23 mouse cellular contexts compared by ENCODE assay signal in the genomic region with DNA sequence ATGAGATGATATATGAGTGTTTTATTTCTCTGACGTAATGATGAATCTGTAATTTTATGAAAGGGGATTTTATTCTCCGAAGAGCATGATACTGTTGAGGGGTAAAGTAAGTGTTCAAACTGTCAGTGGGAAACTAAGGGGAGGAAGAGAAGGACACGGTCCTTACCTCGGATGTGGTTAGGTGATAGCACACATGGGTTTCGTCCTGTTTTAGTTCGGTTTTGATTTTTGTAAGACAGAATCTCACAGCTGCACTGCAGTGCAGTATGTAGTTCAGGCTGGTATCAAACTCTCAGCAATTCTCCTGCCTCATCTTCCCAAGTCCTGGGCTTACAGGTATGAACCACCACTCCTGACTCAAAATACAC. TPM values are rescaled to one million over a fixed set of nuclear protein-coding genes. Genes with fewer than 3 reads are reported as not detected.
DNase-seq lines count a peak whose midpoint lies in the region; ATAC-seq lines count a peak whose summit lies in the region.
"Had no signal": no experiment of that assay in that cellular context is flagged by ENCODE, and none has a peak within 500 bp of the region (broad histone marks: within the 10 kb centered on the region; RNA-seq: fewer than 3 reads in every experiment).

No protein-coding gene starts in this region.

- peak; percentile 50 for DNase-seq in 416B (ENCODE audit: low read depth)
- DNase-seq in CD4-positive helper T cell, adult 2 months (ENCODE audit: low read depth, low spot score) = peak; percentile 54
- DNase-seq in naive thymus-derived CD4-positive, alpha-beta T cell, adult 2 months (ENCODE audit: low read depth) = peak; percentile 58
- no peak for DNase-seq in left cerebral cortex, postnatal 36 days (ENCODE audit: low spot score in 2 of 2)
- DNase-seq in frontal cortex, postnatal 10 days (ENCODE audit: low spot score in 2 of 2) = no peak
- DNase-seq: adrenal gland, adult 8-10 months; cerebellum, adult 11-12 months; cerebellum, postnatal 10 days; forebrain, postnatal 0 days; lung, postnatal 4 days; thymus, adult 18-20 months had no signal

- no peaks in the 10 kb centered on the region for H3K36me3 ChIP-seq in forebrain, embryonic 15.5 days
- H3K36me3 ChIP-seq: forebrain, embryonic 10.5 days; G1E; heart, embryonic 10.5 days; hindbrain, embryonic 10.5 days; kidney, embryonic 15.5 days; midbrain, embryonic 12.5 days had no signal

- ATAC-seq in common myeloid progenitor, adult 5-6 weeks (replicated peaks; ENCODE audit: low read depth, poor library complexity, severe bottlenecking) = peak; percentile 69
- ATAC-seq in forebrain, embryonic 15.5 days (replicated peaks) = no peak
- ATAC-seq: forebrain, postnatal 0 days; hindbrain, embryonic 16.5 days; intestine, postnatal 0 days; Patski had no signal

- no peak overlapping the region for H3K4me2 ChIP-seq in forebrain, embryonic 15.5 days (replicated peaks)
- H3K4me2 ChIP-seq: kidney, embryonic 15.5 days; midbrain, embryonic 12.5 days had no signal

- H3K9me3 ChIP-seq in forebrain, embryonic 15.5 days = no peaks in the 10 kb centered on the region
- H3K9me3 ChIP-seq: forebrain, embryonic 10.5 days; G1E; heart, embryonic 10.5 days; hindbrain, embryonic 10.5 days; kidney, embryonic 15.5 days; midbrain, embryonic 12.5 days had no signal

- H3K4me3 ChIP-seq in forebrain, embryonic 15.5 days = no peak overlapping the region
- H3K4me3 ChIP-seq: forebrain, embryonic 10.5 days; heart, embryonic 10.5 days; hindbrain, embryonic 10.5 days; kidney, embryonic 15.5 days; left cerebral cortex, adult 2 months; midbrain, embryonic 12.5 days had no signal

- intact Hi-C loops in left cerebral cortex, postnatal 36 days (cut with DNase I) = no loop called here

- H3K27me3 ChIP-seq in forebrain, embryonic 15.5 days = no peaks in the 10 kb centered on the region
- H3K27me3 ChIP-seq: kidney, embryonic 15.5 days; midbrain, embryonic 12.5 days; Patski had no signal

- no peak overlapping the region for H3K9ac ChIP-seq in forebrain, embryonic 15.5 days (replicated peaks)
- H3K9ac ChIP-seq: forebrain, postnatal 0 days; kidney, embryonic 15.5 days; midbrain, embryonic 12.5 days had no signal

- no peak overlapping the region for H3K27ac ChIP-seq in forebrain, embryonic 15.5 days (replicated peaks)
- H3K27ac ChIP-seq: heart, embryonic 10.5 days; kidney, embryonic 15.5 days; left cerebral cortex, adult 2 months; midbrain, embryonic 12.5 days had no signal

- 95% methylated on average over 6 of the region's 6 CpGs for WGBS in forebrain, embryonic 15.5 days

- H3K4me1 ChIP-seq in forebrain, embryonic 15.5 days = peaks cover 7% of the 10 kb centered on the region

RNA-seq across cellular contexts. Expression of a gene that starts 34.6 kb away (rescaled TPM):
- 24.6 and 29.1 TPM in 2 replicates for total RNA-seq in common myeloid progenitor, adult 5-6 weeks (2017)
- 10 to 100 TPM; 12.6 to 12.9 TPM for total RNA-seq in left cerebral cortex, postnatal 36 days (2021)
- polyA plus RNA-seq in forebrain, embryonic 15.5 days (2015; fragmentation: Nextera tagmentation; extraction: Ambion mirVana) = 8.4 TPM in 2 replicates

Comparison
In these comparisons a context has a peak if more than half of its experiments do, and no peak if none do; other contexts are left out.
1. DNase-seq: peak in 416B (single experiment), CD4-positive helper T cell, adult 2 months (single experiment) and naive thymus-derived CD4-positive, alpha-beta T cell, adult 2 months (single experiment); none in left cerebral cortex, postnatal 36 days (0 of 2) and frontal cortex, postnatal 10 days (0 of 2).